Mouse (Mus musculus) intestine, embryonic 15.5 days (tissue): ENCODE data around the gene Sh2d2a. TPM values are rescaled to one million over a fixed set of nuclear protein-coding genes. Genes with fewer than 3 reads are reported as not detected.
"Not testable (repeated sequence)": the region's sequence is repeated elsewhere in the genome, so short reads cannot be mapped to it uniquely, and the experiment has no call there.

ENCODE experiments used
- ATAC-seq: fragments of 200-750 bp; cut with Nextera tagmentation; 2 replicates; pipeline ENCODE4 v1.8.0; 2017; ENCODE audit warnings: moderate TSS enrichment, moderate library complexity
- H3K27ac ChIP-seq: fragments of 300-500 bp; sonication (generic); 2 replicates; pipeline ENCODE4 v1.5.1; 2015; ENCODE audit warnings: mild to moderate bottlenecking, inconsistent platforms
- H3K27me3 ChIP-seq: fragments of 300-500 bp; sonication (generic); replicated peaks from 2 replicates; pipeline ENCODE4 v1.6.1; 2015; ENCODE audit warnings: inconsistent platforms
- H3K36me3 ChIP-seq: fragments of 300-500 bp; sonication (generic); 2 replicates; pipeline ENCODE4 v1.6.1; 2015; ENCODE audit warnings: inconsistent platforms
- H3K4me1 ChIP-seq: fragments of 300-500 bp; sonication (generic); replicated peaks from 2 replicates; pipeline ENCODE4 v1.6.1; 2015; ENCODE audit warnings: inconsistent platforms
- H3K4me2 ChIP-seq: fragments of 300-500 bp; sonication (generic); replicated peaks from 2 replicates; pipeline ENCODE4 v1.6.1; 2015; ENCODE audit warnings: mild to moderate bottlenecking, inconsistent platforms
- H3K4me3 ChIP-seq: fragments of 300-500 bp; sonication (generic); replicated peaks from 2 replicates; pipeline ENCODE4 v1.5.1; 2015; ENCODE audit warnings: inconsistent platforms
- H3K9ac ChIP-seq: fragments of 300-500 bp; sonication (generic); 2 replicates; pipeline ENCODE4 v1.6.1; 2015; ENCODE audit warnings: inconsistent platforms
- H3K9me3 ChIP-seq: fragments of 300-500 bp; sonication (generic); 2 replicates; pipeline ENCODE4 v1.6.1; 2016; ENCODE audit warnings: inconsistent platforms
- WGBS: fragments of 180-500 bp; shearing (Covaris S2); methylation state at CpG from one replicate; pipeline ENCODE4 v1.1.7; 2015; 5-methylcytosine and 5-hydroxymethylcytosine counted together
- polyA plus RNA-seq: library from polyadenylated mRNA; unstranded; fragments of >200 nt; fragmentation: Nextera tagmentation; extraction: Ambion mirVana; gene quantifications from 2 replicates; pipeline ENCODE4 v1.2.1, GENCODE M21; 2015

Sh2d2a gene
- polyA plus RNA-seq, 1 experiment from 2014 or later, result 0.43 TPM

GRCm38 (mm10) chr3:87859813-87860212, 13.3 kb downstream of the Sh2d2a start:
- no peaks in the 10 kb centered on the region for H3K27me3 ChIP-seq
- no peak overlapping the region for H3K4me3 ChIP-seq
- ATAC-seq, result no peak
- H3K4me1 ChIP-seq, result 0 out of 2 replicates have a peak, but pooled peaks cover 3% of the 10 kb centered on the region
- no peak overlapping the region for H3K4me2 ChIP-seq
- 23% methylated on average over 3 of the region's 3 CpGs for WGBS
- H3K27ac ChIP-seq, result no peak overlapping the region
- H3K36me3 ChIP-seq, result peaks cover 44% of the 10 kb centered on the region
- H3K9me3 ChIP-seq, result no peaks in the 10 kb centered on the region
- H3K9ac ChIP-seq, result no peak overlapping the region

- H3K27ac ChIP-seq, H3K4me2 ChIP-seq, H3K9ac ChIP-seq, H3K4me3 ChIP-seq, H3K9me3 ChIP-seq, H3K4me1 ChIP-seq, ATAC-seq, H3K27me3 ChIP-seq: not testable (repeated sequence)
- H3K36me3 ChIP-seq, result peaks cover 39% of the 10 kb centered on the region
- 92% methylated on average over 4 of the region's 4 CpGs for WGBS
These were observed 17.6 kb downstream of the Sh2d2a start for GRCm38 (mm10) chr3:87864111-87864510.

DNA sequence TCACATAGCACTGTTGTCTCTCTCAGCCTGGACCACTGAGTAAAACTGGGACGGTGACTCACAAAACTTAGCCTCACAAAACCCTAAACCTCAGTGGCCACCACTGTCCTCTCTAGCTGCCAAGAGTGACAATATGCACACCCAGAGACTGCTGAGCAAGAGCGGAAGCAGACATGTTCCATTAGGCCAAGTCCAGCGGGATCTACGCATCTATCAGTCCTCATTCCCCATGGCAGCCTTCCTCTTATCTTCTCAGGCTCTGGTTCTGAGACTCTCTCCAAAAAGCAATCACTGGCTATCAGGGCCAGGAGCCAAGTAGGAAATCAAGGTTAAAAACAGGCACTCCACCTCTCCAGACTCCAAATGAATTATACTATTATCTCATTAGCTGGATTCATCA, 31.2 kb downstream of the Sh2d2a start:
- Histone ChIP-seq H3K27ac (no peak overlapping the region), H3K9ac (no peak overlapping the region), H3K4me3 (no peak overlapping the region), H3K27me3 (no peaks in the 10 kb centered on the region), H3K4me1 (no peaks in the 10 kb centered on the region; the same call in 1 of the 2 replicates), H3K36me3 (no peaks in the 10 kb centered on the region), H3K9me3 (no peaks in the 10 kb centered on the region), H3K4me2 (no peak overlapping the region)
- WGBS, result 95% methylated on average over 4 of the region's 4 CpGs
- no peak for ATAC-seq

DNA sequence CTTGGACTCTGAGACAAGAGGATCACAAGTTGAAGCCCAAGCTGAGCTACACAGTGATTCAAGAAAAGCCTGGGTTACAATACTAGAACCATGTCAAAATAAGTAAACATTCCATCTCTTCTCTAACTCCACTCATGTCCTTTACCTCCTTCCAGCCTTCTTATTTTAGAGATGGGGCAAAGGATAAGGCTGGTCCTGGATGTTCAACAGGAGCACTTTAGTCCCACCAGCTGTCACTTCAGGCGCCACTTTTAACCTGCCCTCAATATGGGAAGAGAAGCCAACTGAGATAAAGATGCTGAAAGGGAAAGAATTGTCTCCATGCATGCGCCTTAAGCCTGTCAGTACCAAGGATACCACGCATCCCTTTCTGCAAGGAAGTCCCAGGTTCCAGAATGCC, 37.7 kb downstream of the Sh2d2a start:
- Histone ChIP-seq H3K4me3 (peak overlapping the region; percentile 98), H3K9me3 (no peaks in the 10 kb centered on the region), H3K36me3 (no peaks in the 10 kb centered on the region), H3K4me2 (peak overlapping the region; percentile 68), H3K4me1 (peaks cover 12% of the 10 kb centered on the region), H3K9ac (peak overlapping the region; percentile 96), H3K27me3 (no peaks in the 10 kb centered on the region), H3K27ac (peak overlapping the region; percentile 88; the same call in 1 of the 2 replicates)
- no peak for ATAC-seq
- 2% methylated on average over 3 of the region's 3 CpGs for WGBS

DNA sequence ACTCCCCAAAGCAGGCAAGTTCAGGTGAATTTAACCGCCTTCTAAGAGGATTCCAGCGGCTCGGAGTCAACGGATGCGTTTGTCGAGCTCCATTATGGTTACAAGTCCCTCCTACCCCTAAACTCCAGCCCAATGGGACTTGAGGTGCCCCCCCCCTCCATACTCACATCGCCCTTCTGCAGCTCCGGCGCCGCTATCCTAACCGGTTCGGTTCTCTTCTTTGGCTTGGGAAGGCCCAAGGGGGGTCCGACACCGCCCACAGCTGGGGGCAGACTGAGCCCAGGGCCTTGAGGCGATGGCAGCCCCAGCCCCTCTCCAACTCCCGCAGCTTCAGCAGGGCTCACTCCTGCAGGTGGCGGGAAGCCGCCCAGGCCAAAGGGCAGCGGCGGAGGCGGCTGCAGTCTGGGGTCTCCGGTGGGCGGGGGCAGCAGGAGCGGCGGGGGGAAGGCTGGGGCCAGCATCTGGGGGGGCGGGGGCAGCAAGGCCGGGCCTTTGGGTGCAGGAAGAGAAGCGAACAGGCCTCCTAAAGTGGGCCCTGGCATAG, 38.2 kb downstream of the Sh2d2a start:
- Histone ChIP-seq H3K27ac (peak overlapping the region; percentile 88), H3K36me3 (no peaks in the 10 kb centered on the region), H3K9me3 (no peaks in the 10 kb centered on the region), H3K4me3 (peak overlapping the region; percentile 98), H3K27me3 (no peaks in the 10 kb centered on the region), H3K4me2 (peak overlapping the region; percentile 68), H3K9ac (peak overlapping the region; percentile 96), H3K4me1 (peaks cover 12% of the 10 kb centered on the region)
- WGBS, result 0% methylated on average over 28 of the region's 28 CpGs
- peak; percentile 37 for ATAC-seq

GRCm38 (mm10) chr3:87885281-87886003, 38.9 kb downstream of the Sh2d2a start, which contains the start of gene Prcc:
Prcc (minus strand) TSS chr3:87885608.
- no peaks in the 10 kb centered on the region for H3K27me3 ChIP-seq
- H3K36me3 ChIP-seq, result no peaks in the 10 kb centered on the region
- under 1% methylated on average over 33 of the region's 33 CpGs for WGBS
- peak; percentile 98 for ATAC-seq
- no peaks in the 10 kb centered on the region for H3K9me3 ChIP-seq
- peaks cover 12% of the 10 kb centered on the region for H3K4me1 ChIP-seq
- H3K4me2 ChIP-seq, result peak within 1 kb of the TSS; percentile 68
- H3K27ac ChIP-seq, result peak within 1 kb of the TSS; percentile 88
- H3K4me3 ChIP-seq, result peak within 1 kb of the TSS; percentile 98
- H3K9ac ChIP-seq, result peak within 1 kb of the TSS; percentile 96

DNA sequence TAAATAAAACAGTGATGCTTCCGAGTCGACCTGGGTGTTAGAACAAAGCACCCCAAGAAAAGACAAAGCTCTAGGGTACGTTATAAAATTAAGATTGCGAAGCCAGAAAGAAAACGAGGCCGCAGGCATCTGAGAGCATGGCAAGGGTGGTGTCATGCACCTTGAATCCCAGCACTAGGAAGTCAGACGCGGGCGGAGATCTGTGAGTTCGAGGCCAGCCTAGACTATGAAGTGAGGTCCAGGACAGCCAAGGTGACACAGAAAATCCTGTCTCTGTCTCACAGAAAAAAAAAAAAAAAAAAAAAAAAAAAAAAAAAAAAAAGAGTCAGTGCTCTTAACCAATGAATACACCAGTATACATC, 39.4 kb downstream of the Sh2d2a start:
- no peaks in the 10 kb centered on the region for H3K27me3 ChIP-seq
- H3K9me3 ChIP-seq, result no peaks in the 10 kb centered on the region
- H3K4me2 ChIP-seq, result peak overlapping the region; percentile 68
- peak; percentile 24 for ATAC-seq
- WGBS, result 15% methylated on average over 10 of the region's 10 CpGs
- H3K4me3 ChIP-seq, result peak overlapping the region; percentile 98
- H3K4me1 ChIP-seq, result peaks cover 12% of the 10 kb centered on the region
- H3K27ac ChIP-seq, result no peak overlapping the region
- peak overlapping the region; percentile 46 for H3K9ac ChIP-seq
- no peaks in the 10 kb centered on the region for H3K36me3 ChIP-seq

DNA sequence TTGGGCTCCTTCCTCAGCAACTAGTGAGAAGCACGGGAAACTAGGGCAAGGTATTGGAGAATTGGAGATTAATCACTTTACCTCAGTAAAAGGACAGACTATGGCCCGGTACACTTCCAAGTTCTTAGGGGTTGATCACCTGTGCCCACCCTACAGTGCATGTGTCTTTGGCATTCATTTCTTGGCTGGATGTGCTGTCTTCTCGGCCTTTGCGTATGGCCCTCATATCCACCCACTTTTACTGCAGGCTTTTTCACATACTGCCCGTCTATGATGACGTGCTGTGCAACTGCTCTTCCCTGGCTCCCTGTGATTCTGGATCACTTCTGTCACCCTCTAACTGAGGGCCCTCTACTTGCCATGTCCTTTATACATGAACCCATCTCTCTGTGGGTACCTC, 39.9 kb downstream of the Sh2d2a start:
- peak overlapping the region; percentile 98; the same call in 1 of the 2 replicates for H3K4me3 ChIP-seq
- H3K27ac ChIP-seq, result no peak overlapping the region
- H3K36me3 ChIP-seq, result no peaks in the 10 kb centered on the region
- H3K27me3 ChIP-seq, result no peaks in the 10 kb centered on the region
- H3K9me3 ChIP-seq, result no peaks in the 10 kb centered on the region
- no peak overlapping the region for H3K9ac ChIP-seq
- ATAC-seq, result no peak
- peak overlapping the region; percentile 68 for H3K4me2 ChIP-seq
- peaks cover 12% of the 10 kb centered on the region for H3K4me1 ChIP-seq
- 84% methylated on average over 6 of the region's 6 CpGs for WGBS

GRCm38 (mm10) chr3:87887400-87887799, 40.8 kb downstream of the Sh2d2a start:
- 80% methylated on average over 4 of the region's 4 CpGs for WGBS
- not testable (repeated sequence) for H3K9me3 ChIP-seq, H3K9ac ChIP-seq, H3K4me2 ChIP-seq, H3K27ac ChIP-seq, ATAC-seq, H3K27me3 ChIP-seq, H3K36me3 ChIP-seq, H3K4me3 ChIP-seq
- peaks cover 12% of the 10 kb centered on the region for H3K4me1 ChIP-seq

GRCm38 (mm10) chr3:87891481-87891880, 44.9 kb downstream of the Sh2d2a start:
- WGBS, result 67% methylated on average over 3 of the region's 3 CpGs
- H3K36me3 ChIP-seq, result no peaks in the 10 kb centered on the region
- ATAC-seq, result no peak
- H3K27me3 ChIP-seq, result no peaks in the 10 kb centered on the region
- H3K9ac ChIP-seq, result no peak overlapping the region
- no peak overlapping the region for H3K27ac ChIP-seq
- no peaks in the 10 kb centered on the region for H3K4me1 ChIP-seq
- no peak overlapping the region for H3K4me3 ChIP-seq
- no peak overlapping the region for H3K4me2 ChIP-seq
- no peaks in the 10 kb centered on the region for H3K9me3 ChIP-seq

DNA sequence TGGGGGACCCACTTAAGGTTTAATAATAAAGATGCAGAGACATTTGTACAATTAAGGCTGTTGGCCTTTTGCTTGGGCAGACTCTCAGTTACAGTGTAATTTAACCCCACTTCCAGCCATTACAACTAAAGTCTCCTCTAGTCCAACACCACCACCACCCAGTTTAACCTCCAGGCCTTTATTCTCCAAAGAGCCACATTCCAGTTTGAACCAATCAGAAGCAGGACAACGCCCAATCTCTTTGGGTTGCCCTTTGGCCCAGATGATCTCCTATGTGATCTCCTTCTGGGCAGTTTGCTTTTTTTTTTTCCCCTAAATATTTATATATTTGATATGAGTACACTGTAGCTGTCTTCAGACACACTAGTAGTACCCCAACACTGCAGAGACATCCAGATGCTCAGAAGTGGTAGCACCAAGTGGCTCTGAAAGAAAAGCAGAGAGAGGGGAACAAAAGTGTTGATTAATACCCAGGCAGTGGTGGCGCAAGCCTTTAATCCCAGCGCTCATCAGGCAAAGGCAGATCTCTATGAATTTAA, 46.9 kb downstream of the Sh2d2a start:
- 78% methylated on average over 3 of the region's 3 CpGs for WGBS

DNA sequence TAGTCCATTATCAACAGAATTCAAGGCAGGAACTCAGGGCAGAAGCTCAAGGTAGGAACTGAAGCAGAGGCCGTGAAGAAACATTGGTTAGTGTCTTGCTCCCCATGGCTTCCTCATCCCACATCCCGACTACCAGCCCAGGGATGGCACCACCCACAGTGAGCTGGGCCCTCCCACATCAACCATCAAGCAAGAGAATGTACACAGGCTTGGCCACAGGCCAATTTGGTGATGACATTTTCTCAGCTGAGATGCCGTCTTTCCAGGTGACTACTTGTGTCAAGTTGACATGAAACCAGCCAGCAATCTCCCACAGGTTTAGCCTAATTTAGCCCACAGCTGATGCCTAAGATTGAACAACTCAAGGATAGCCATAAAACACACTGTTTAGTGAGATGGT, 52.7 kb downstream of the Sh2d2a start:
- no peak for ATAC-seq
- Histone ChIP-seq H3K27ac (no peak overlapping the region), H3K4me3 (no peak overlapping the region), H3K36me3 (no peaks in the 10 kb centered on the region), H3K4me2 (no peak overlapping the region), H3K9me3 (no peaks in the 10 kb centered on the region), H3K4me1 (no peaks in the 10 kb centered on the region), H3K9ac (no peak overlapping the region), H3K27me3 (no peaks in the 10 kb centered on the region)
- WGBS, result 75% methylated on average over 3 of the region's 3 CpGs

More for the DNA sequence above, 46.9 kb downstream of the Sh2d2a start:
- no peak overlapping the region for H3K27ac ChIP-seq
- no peak for ATAC-seq
- H3K9me3 ChIP-seq, result no peaks in the 10 kb centered on the region
- H3K4me3 ChIP-seq, result no peak overlapping the region
- H3K4me1 ChIP-seq, result no peaks in the 10 kb centered on the region
- no peak overlapping the region for H3K9ac ChIP-seq
- H3K4me2 ChIP-seq, result no peak overlapping the region
- H3K27me3 ChIP-seq, result no peaks in the 10 kb centered on the region
- no peaks in the 10 kb centered on the region for H3K36me3 ChIP-seq

DNA sequence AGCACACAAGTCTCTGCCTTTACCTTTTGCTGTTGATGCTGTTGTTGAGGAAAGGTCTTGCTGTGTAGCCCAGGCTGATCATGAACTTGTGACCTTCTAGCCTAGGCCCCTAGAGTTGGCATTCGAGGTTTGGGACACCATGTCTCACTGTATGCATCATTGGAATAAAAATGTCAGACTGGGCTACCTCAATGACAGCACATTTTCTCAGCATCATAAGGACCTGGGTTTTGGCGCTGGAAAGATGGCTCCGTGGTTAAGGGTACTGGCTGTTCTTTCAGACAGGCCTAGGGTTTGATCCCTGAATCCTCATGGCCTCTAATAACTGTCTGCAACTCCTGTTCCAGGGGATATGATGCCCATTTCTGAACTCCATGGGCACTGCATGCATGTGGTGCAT, 53.2 kb downstream of the Sh2d2a start:
- Histone ChIP-seq H3K4me1 (no peaks in the 10 kb centered on the region), H3K4me2 (no peak overlapping the region), H3K9ac (no peak overlapping the region), H3K9me3 (no peaks in the 10 kb centered on the region), H3K27ac (no peak overlapping the region), H3K36me3 (no peaks in the 10 kb centered on the region), H3K27me3 (no peaks in the 10 kb centered on the region), H3K4me3 (no peak overlapping the region)
- no peak for ATAC-seq
- 82% methylated on average over 3 of the region's 3 CpGs for WGBS
